Mouse (Mus musculus): ENCODE data around the gene Kcnh1.

DNA sequence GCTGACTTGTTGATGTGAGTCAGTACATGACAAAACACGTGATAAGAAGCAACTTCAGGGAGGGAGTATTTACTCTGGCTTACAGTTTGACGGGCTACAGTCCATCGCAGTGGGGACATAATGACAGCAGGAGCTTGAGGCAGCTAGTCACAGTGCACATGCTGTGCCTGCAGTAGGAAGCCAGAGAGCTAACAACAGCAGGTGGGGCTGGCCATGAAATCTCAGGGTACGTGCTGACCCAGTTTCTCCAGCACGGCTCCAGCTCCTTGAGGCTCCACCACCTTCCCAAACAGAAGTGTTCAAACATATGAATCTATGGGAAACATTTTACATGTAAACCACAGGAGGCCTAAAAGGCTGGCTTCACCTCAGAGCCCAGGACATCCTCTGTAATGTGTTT, 216.0 kb downstream of the Kcnh1 start:
- TF ChIP-seq CTCF (IDR thresholded peaks at IDR 0.05; ENCODE audit: low read depth, low read length) (no peak), POLR2A (IDR thresholded peaks at IDR 0.05; ENCODE audit: insufficient read depth, low read length) (no peak), EP300 (IDR thresholded peaks at IDR 0.05; ENCODE audit: insufficient read depth, low read depth, low read length) (no peak)

Measured in ES-Bruce4 (cell line).